Mouse (Mus musculus) induced T-regulatory cell, adult 2 months (primary cell): ENCODE measurements around the gene Xylt2.
A peak's percentile ranks its signal among the peaks of the same experiment; 100 is the strongest.
"Not testable (repeated sequence)": the region's sequence is repeated elsewhere in the genome, so short reads cannot be mapped to it uniquely, and the experiment has no call there.

Experiments used
- DNase-seq: peaks from one replicate; pipeline ENCODE4 v3.0.0-alpha.2; 2012; ENCODE audit warnings: low read depth

The Xylt2 gene

GRCm38 (mm10) chr11:94676754-94677606 lies at the start of gene Xylt2:
Gene Xylt2 (minus strand): TSS chr11:94677515.
- peak; percentile 95 for DNase-seq

DNA sequence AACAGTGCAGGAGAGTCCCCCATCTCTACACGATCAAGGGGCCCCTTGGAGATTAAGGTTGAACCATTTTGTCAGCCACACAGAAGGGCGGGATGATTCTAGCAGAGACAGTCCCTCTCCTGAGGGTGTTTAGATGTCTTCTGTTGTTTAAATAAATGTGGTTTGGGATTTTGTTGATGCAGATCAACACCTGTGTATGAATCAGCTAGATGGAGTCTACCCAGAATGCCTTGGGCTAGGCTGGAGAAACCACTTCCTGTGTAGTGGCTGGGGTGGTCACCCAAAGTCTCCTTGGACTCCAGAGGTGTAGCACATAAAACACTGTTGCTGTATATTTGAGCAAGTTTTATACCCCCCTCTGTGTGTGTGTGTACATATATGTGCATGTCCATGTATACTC lies 41.9 kb upstream of the Xylt2 start:
- DNase-seq: no peak

DNA sequence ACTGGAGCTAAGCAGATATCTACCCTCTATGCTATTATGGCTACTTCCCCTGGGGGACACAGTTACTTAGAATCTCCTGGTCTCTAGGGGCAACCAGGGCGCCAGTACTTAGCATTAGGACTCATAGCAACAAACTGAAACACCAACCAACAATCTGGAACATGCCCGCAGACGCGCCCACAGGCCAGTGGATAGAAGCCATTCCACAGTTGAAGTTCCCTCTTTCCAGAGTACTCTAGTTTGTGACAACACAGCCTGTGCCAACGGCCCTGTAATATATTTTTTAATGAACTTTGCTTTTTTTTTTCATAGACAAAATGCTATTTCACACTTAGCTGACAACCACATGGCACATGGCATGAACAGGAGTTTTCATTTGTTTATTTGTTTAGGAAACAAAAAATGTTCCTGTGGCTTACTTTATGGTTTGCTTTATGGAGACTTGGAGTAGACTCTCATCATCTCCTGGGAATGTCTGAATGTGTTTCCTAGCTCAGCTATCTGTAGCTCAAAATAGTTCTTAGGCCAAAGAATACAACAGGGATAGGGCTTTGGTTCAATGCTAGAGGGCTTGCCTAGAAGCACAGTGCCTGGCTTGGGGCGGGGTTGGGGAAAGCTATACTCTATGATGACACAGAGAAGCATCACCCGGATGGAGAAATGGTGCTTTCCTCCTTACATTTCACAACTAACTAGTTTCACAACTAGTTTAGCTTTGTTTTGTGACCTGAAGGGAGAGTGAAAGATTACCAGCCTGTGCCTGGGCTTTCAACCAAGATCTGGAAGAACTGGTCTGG lies 41.0 kb upstream of the Xylt2 start:
- DNase-seq: no peak

- no peak for DNase-seq
These were observed 39.9 kb upstream of the Xylt2 start for GRCm38 (mm10) chr11:94717239-94717638.

GRCm38 (mm10) chr11:94716754-94717153 lies 39.4 kb upstream of the Xylt2 start:
- peak; percentile 66 for DNase-seq

- DNase-seq: no peak
These were observed 38.3 kb upstream of the Xylt2 start for GRCm38 (mm10) chr11:94715622-94716021.

GRCm38 (mm10) chr11:94713246-94713860 lies 36.0 kb upstream of the Xylt2 start:
- DNase-seq: no peak

GRCm38 (mm10) chr11:94704472-94704871 lies 27.2 kb upstream of the Xylt2 start, which contains the start of gene Gm11541:
Gene Gm11541 (minus strand): TSS chr11:94704499.
- no peak for DNase-seq

DNA sequence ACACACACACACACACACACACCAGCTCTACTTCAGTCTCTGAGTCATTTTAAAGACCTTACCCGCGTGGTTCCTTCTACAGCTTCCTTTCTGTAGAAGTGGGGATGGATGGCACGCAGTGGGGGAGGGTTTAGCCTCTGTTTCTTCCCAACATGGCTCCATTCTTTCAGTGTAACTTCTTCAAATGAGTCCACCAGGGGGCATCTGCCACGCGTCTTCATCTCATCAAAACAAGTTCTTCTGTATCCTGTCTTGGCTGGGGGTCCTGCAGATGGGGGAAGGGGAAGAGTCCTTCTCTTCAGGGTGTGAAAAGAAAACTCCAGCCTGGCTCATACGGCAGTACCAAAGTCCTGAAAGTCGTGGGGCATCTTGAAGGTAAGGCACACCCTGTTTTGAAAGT lies 26.7 kb upstream of the Xylt2 start:
- peak; percentile 42 for DNase-seq

DNA sequence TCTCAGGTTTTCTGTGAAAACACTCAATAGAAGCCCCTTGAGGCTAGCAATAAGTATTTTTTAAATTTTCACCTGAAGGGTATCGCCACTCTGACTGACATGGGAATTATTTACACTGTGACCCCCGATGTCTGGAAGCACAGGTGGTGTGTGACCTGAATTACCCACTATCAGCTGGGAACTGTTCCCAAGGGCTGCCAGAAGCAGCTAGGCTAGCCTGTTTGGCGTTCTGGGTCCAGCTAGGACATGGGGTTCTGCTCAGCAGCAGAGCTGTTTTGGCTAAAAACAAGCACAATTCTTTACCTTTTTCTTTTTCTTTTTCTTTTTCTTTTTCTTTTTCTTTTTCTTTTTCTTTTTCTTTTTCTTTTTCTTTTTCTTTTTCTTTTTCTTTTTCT lies 24.9 kb upstream of the Xylt2 start:
- DNase-seq: no peak

GRCm38 (mm10) chr11:94701401-94702215 lies 24.3 kb upstream of the Xylt2 start:
- DNase-seq: no peak

DNA sequence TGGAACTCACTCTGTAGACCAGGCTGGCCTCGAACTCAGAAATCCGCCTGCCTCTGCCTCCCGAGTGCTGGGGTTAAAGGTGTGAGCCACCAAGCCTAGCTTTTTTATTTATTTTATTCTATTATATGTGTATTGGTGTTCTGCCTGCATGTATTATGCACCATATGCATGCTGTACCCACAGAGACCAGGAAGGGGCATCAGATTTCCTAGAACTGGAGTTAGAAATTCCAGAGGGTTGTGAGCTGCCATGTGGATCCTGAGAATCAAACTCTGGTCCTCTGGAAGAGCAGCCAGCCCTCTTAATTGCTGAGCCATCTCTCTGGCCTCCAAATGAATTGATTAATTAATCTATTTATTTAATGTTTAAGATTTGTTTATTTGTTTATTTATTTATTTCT lies 22.1 kb upstream of the Xylt2 start:
- no peak for DNase-seq

DNA sequence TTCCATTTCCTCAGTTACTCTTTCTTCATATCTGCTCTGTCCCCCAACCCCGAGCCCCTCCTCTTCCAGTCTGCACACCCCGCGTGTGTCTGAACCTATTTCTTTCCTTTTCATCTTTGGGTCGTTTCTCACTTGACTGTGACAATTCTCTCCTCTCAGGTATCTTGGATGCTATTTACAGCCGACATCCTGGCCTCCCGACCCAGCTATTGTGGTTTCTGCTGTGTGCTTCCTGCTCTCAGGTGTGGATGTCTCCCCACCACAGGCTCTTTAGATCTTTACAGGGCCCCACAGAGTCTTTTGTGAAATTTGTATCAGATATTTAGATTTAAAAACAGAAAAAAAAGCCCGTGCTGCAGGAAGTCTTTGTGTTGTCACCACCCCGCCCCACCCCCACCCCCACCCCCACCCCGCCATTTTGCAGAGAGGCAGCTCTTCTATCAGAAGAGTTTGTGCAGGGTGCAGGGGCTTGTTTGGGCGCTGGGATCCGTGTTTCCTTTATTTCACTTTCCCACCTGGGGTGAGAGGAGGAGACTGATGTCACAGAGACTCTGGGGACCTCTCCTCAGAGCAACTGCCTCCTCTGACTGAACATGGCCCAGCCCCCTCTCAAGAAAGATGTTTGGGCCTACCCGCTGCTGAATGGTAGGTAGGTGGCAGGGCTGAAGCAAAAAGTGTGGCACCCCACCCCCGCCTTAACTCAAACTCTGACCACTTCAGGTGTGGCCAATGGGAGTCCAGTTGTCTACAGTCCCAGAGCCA lies 20.6 kb upstream of the Xylt2 start:
- peak; percentile 82 for DNase-seq

- DNase-seq: peak; percentile 69
These were observed 19.8 kb upstream of the Xylt2 start for GRCm38 (mm10) chr11:94697140-94697539.

DNA sequence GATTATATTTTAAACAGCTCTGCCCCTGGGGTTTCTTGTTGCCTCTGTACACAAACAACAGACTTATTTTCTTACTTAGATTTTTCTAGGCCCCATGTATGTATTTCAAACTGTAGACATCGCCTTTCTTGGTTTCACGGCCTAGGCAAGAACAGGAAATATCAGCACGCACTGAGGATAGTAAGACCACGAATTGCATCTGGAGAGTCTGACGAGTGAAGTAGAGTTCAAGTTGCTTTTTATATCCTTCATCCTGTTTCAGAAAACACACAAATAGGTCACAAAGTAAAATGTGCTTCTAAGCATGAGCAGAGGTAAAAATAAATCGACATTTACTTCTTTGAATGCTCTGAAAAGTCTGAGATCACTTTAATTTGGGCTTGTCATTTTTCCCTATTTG lies 18.2 kb upstream of the Xylt2 start:
- DNase-seq: peak; percentile 38

DNA sequence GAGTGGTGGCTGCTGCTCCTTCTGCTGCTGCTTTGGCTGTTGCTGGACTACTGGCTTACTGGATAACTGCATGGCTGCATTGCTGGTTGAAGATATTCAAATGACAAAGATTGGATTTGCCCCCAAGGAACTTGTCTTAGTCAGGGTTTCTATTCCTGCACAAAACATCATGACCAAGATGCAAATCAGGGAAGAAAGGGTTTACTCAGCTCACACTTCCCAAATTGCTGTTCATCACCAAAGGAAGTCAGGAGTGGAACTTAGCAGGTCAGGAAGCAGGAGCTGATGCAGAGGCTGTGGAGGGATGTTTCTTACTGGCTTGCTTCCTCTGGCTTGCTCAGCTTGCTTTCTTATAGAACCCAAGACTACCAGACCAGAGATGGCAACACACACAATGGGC lies 15.2 kb upstream of the Xylt2 start:
- not testable (repeated sequence) for DNase-seq

- DNase-seq: no peak
These were observed 9.9 kb upstream of the Xylt2 start for GRCm38 (mm10) chr11:94687178-94687577.

DNA sequence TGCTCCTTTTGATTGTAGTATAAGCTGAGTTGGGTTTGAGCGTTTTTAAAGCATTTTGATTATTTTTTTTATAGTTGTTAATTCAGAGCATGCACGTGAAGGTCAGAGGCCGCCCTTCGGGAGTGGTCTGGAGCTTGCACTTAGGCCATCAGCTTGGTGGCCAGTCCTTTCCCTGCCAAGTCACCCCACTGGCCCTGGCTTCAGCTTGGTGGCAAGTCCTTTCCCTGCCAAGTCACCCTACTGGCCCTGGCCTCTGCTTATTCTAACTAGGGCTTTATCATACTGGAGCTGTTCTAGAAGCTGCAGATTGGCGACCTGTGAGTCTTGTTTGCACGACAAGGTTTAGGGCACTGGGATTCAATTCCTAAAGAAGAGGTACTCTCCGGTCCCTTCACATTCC lies 5.1 kb upstream of the Xylt2 start:
- DNase-seq: no peak

- DNase-seq: no peak
These were observed 4.3 kb upstream of the Xylt2 start for GRCm38 (mm10) chr11:94681640-94682039.

GRCm38 (mm10) chr11:94680639-94681038 lies 3.3 kb upstream of the Xylt2 start:
- peak; percentile 35 for DNase-seq

- DNase-seq: no peak
These were observed 361 bp upstream of the Xylt2 start for GRCm38 (mm10) chr11:94677607-94678145.
